Mouse (Mus musculus) ZHBTc4 (cell line): ENCODE measurements around the gene Ttyh2.

Source experiments
- DNase-seq: peaks from one replicate; pipeline ENCODE4 v3.0.0-alpha.2; 2011; ENCODE audit warnings: low read depth, low spot score

Gene Ttyh2

DNA sequence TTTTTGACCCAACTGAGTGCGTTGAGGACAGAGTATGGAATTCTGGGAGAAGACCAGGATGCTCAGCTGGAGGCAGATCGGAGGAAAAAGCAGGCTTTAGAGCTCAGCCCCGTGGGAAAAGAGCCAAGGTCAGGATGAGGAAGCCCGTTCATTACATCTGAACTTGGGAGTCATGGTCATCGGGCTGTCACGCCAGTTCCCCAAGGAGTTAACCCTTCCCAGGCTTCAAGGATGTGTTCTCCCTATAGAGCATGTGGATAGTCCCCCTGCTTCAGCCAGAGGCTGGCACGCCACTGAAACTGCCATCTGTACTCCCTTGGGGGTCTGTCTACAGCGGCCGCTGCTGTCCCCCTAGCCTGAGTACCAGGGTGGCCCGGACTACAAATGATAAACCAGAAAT is 5.1 kb downstream of the Ttyh2 start:
- no peak for DNase-seq

GRCm38 (mm10) chr11:114681054-114681453 is 5.8 kb downstream of the Ttyh2 start:
- DNase-seq, result no peak

GRCm38 (mm10) chr11:114682321-114682900 is 7.2 kb downstream of the Ttyh2 start:
- DNase-seq, result no peak

GRCm38 (mm10) chr11:114683029-114683721 is 7.9 kb downstream of the Ttyh2 start:
- DNase-seq, result peak; percentile 92

DNA sequence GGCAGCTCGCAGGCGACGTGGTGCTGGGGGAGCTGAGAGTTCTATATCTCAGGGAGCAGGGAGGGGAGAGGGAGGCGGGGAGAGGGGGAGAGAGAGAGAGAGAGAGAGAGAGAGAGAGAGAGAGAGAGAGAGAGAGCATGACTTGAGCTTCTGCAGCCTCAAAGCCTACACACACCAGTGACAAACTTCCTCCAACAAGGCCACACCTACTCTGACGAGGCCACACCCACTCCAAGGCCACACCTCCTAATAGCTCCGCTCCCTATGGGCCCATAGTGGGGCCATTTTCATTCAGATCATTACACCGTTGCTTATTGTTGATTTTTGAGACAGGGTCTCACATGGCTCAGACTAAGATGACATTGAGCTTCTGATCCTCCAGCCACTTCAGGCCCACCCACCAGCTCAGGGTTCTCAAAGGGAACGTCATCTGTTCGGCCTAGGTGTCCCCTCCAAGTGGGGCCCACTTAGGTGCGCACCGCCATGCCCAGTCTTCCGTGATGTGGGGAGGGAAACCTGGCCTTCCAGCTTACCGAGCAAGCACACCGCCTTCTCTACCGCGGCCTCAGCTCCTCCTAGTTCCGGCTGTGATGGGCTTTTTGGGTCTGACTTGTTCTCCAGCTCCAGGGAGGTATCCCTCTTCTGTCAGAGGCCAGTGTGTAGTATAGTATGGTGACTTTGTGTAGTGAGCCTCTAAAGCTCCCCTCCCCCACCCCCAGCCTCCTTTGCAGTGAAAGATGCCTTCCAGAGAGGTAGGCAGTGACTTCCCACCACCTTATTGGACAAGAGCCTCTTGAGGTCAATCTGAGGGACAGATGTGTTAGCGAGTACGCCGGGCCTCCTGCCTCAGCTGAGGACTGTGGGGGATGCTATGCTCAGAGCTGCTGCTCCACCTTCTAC is 8.7 kb downstream of the Ttyh2 start:
- peak; percentile 93 for DNase-seq

DNA sequence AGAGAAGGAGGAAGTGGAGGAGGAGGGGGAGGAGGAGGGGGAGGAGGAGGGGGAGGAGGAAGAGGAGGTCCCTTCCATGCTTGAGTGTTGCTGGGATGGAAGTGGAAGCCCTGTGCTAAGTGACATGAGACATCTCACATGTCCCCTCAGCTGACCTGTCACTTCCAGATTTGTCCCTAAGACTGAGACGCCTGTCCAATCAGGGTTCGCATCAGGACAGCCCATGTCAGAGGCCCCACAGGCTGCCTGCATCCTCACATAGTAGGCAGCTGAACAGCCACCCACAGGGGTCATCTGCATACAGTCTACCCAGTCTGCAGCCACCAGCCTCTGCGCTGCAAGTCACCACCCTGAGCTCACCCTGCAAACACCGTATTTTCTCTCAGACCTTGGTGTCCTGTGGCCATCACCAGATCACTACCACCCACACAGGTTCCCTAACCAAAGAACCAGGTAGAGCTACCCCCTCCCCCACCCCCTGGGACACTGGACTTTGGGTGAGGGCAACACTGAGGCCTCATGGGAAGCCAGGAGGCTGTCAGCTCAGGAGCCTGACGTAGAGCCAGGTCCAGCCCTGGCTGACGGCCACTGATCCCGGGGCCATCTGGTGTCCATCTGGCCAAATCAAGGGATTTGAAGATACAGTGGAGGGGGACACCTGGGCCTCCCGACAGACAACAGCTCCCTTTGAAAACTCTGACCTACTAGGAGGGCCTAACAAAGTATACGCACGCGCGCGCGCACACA is 9.6 kb downstream of the Ttyh2 start:
- DNase-seq, result no peak

DNA sequence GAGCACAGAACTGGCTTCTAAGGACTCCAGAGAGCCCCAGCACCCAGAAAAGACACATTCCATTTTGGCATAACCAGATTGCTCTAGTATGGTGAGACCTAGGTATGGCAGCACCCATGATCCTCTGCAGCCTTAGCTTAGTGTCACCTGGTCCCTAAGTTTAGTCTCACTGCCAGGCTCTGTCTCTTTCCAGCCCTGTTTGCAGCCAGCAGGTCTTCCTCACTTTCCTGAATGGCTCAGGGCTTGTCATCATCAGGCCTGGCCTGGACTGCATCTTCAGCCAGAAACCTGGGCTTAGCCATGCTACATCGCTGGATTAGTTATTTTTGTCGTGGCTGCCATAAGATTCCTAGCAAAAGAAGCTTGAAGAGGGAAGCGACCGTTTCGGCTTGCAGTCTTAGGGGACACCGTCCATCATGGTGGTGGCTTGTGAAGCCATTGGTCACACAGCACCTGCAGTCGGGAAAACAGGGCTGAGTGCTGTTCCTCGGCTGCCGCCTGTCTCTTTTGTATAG is 10.4 kb downstream of the Ttyh2 start:
- no peak for DNase-seq

- no peak for DNase-seq
Observed at GRCm38 (mm10) chr11:114686221-114686959, 11.2 kb downstream of the Ttyh2 start.

DNA sequence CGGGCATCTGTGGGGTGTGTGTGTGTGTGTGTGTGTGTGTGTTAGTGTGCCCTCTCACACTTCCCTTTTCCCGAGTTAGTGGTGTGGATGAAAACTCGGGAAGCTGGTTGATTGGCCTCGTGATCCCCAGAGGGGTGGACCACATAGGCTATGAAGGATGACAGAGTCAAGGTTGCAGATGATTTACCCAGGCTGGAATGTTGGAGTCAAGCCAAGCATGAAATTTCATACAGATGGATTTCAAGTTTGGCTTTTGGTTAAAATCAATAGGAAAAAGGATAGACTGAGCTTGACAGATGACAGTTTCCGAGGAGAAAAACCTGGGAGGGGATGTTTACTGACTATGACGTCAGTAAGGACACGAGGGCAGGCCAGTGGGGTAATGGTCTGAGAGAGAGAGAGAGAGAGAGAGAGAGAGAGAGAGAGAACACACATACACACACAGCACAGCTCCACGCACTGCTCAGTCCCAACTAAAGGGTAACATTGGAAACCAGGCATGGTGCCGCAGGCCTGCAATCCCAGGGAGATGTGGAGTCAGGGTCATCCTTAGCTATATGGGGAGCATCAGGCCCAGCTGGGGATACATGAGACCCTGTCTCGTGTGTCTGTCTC is 12.4 kb downstream of the Ttyh2 start:
- DNase-seq, result no peak

GRCm38 (mm10) chr11:114688729-114689128 is 13.5 kb downstream of the Ttyh2 start:
- no peak for DNase-seq

DNA sequence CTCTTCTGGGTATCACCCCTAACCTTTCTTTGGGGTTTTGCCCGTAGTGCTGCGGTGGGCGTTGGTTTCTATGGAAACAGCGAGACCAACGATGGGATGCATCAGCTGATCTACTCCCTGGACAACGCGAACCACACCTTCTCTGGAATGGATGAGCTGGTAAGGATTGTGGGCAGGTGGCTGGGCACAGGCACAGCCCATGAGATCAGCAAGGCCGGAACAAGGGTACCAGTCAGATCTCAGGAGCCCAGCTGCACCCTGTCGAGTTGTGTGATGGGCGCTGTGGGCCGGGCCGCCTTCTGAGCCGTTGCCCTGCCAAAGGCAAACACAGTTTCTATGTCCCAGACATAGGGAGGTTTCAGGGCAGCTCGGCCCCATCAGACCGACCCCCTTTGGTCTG is 15.0 kb downstream of the Ttyh2 start:
- DNase-seq, result no peak

DNA sequence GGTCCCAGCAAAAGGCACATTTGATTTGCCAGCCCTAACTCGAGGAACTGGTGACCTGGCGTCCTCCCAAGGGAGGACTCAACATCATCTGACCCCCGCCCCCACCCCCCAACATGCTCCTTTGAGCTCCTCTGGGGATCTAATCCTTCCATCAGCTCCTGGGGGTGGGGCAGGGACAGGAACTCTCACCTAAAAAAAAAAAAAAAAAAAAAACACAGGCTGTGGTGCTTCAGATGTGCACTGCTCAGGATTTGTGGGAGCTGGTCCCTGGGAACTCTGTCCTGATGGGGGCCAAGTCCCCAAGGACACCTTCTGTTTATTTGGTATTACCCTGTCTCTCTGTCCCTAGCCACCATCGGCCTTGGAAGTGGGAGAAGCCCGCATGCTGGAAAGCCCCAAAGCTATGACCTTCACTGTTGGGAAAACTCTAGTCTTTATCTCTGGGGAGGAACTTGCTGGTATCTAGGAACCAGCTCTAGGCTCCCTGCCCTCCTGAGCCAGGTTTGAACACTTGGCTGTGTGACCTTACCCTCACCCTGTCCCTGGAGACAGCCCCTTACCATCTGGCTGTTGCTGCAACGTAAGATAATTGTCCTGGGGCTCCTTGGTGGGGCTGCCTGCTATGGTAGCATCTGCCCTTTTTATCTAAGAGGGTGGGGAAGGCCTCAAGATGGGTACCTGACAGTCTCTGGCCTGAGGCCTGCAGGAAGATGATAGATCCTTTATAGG is 16.4 kb downstream of the Ttyh2 start:
- peak; percentile 40 for DNase-seq

DNA sequence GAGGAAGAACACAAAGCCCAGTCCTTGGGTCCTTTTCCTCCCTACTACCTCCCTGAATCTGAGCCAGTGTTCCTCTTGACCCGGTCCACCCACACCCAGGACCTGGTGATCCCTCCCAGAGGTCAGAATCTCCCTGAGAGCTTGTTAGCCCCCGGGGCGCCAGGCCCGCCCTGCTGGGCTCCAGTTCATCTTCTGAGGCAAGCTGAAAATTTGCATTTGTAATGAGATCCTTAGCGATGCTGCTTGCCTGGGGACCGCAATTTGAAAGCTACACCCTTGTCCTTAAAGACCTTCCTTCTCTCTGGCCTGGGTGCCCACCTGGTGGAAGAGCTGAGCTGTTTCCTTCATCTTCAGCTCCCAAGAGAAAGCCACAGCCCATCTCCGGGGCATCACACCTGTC is 17.4 kb downstream of the Ttyh2 start:
- peak; percentile 85 for DNase-seq

DNA sequence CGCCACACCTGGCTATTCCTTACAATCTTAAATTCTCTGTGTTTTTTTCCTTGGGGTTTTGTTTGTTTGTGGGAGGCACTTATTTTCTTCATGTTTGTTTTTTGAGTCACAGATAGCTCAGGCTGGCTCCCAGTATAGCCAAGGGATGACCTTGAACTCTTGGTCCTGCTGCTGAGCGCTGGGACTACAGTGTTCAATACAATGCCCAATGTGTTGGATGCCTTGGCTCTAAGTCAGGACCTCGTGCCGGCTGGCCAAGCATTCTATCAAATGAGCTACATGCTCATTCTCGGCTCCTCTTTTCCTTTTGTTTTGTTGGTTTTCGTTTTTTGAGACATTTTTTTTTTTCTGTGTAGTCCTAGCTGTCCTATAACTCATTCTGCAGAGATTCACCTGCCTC is 18.2 kb downstream of the Ttyh2 start:
- DNase-seq, result no peak

DNA sequence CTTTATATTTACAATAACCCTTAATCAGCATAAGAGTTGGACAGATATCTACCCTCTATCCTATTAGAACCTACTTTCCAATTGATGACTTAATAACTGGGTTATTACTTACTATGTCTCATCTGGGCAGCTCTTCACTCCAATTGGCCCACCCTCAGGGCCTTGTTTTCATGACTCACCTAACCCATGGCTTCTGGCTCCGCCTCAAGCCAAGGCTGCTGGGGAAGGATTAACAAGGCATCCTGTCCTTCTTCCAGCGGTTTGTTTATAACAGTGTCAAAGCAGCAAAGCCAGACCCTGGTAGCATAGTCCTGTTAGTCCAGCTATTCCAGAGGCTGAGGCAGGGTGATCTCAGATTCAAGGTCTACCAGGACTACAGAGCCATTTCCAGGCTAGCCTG is 19.2 kb downstream of the Ttyh2 start:
- DNase-seq, result no peak

DNA sequence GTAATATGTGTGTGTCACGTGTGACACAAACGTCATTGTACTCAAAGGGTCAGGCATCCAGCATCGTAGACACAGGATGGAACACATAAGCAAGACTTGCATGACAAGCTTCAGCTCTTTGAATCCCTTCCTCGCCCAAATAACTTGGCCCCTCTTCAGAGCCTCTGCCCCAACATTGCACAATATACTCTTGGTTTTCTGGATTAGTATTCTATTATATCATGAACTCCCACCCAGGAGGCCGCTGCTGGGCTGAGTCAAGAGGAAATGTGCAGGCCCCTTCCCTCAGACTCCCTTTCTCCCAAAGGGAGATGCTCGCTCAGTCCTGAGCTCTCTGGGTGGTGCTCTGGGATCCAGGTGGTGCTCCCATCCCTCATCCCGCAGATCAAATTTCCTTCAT is 23.3 kb downstream of the Ttyh2 start:
- no peak for DNase-seq

- peak; percentile 52 for DNase-seq
Observed at GRCm38 (mm10) chr11:114699511-114699910, 24.3 kb downstream of the Ttyh2 start.

- no peak for DNase-seq
Observed at GRCm38 (mm10) chr11:114702311-114702995, 27.2 kb downstream of the Ttyh2 start.

DNA sequence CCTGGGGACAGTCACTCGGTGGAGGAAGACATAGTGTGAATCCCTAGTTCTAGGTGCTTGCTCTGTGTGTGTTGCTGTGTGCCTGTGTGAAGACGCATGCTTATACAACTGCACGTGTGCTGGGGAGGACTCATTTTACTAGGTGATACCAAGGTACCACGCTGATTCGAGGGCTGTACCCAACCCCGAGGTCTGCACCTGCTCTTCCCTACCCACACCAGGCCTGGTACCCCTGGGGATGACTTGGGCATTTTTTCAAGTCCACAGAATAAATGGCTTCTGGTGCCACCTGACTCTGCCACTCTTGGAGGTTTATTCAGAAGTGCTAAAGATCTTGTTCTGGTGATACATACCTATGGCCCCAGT is 27.7 kb downstream of the Ttyh2 start:
- DNase-seq, result no peak
